Mouse (Mus musculus) forebrain, embryonic 10.5 days (tissue): ENCODE measurements at regions not wholly inside any gene's neighbourhood (a gene's known extent, or its start where the extent isn't known, plus 50 kb on each side); places are given as distances from the start of the nearest gene placed in this dataset.

Source experiments
- DNase-seq: peaks from one replicate; pipeline ENCODE4 v3.0.0-alpha.2; 2017; ENCODE audit warnings: low spot score; ENCODE audit errors: extremely low spot score
- H3K27ac ChIP-seq: fragments of 300-500 bp; sonication (generic); 2 replicates; pipeline ENCODE4 v1.5.1; 2016; ENCODE audit warnings: mild to moderate bottlenecking
- H3K27me3 ChIP-seq: fragments of 300-500 bp; sonication (generic); 2 replicates; pipeline ENCODE4 v1.6.1; 2016; ENCODE audit warnings: mild to moderate bottlenecking; ENCODE audit not compliant: poor library complexity, severe bottlenecking
- H3K36me3 ChIP-seq: fragments of 300-500 bp; sonication (generic); replicated peaks from 2 replicates; pipeline ENCODE4 v1.6.1; 2016; ENCODE audit warnings: mild to moderate bottlenecking, moderate library complexity
- H3K4me1 ChIP-seq: fragments of 300-500 bp; sonication (generic); 2 replicates; pipeline ENCODE4 v1.6.1; 2016
- H3K4me3 ChIP-seq: fragments of 300-500 bp; sonication (generic); 2 replicates; pipeline ENCODE4 v1.5.1; 2016; ENCODE audit warnings: mild to moderate bottlenecking, moderate library complexity
- H3K9me3 ChIP-seq: fragments of 300-500 bp; sonication (generic); 2 replicates; pipeline ENCODE4 v1.6.1; 2016; ENCODE audit warnings: mild to moderate bottlenecking, moderate library complexity
- WGBS: fragments of 180-500 bp; shearing (Covaris S2); methylation state at CpG from one replicate; pipeline ENCODE4 v1.1.7; 2016; 5-methylcytosine and 5-hydroxymethylcytosine counted together

- no peak for DNase-seq
- Histone ChIP-seq H3K27me3 (no peaks in the 10 kb centered on the region), H3K27ac (no peak overlapping the region), H3K4me1 (peaks cover 1% of the 10 kb centered on the region; the same call in 1 of the 2 replicates), H3K9me3 (no peaks in the 10 kb centered on the region), H3K4me3 (no peak overlapping the region), H3K36me3 (no peaks in the 10 kb centered on the region)
- 87% methylated on average over 2 of the region's 2 CpGs for WGBS
Measured at GRCm38 (mm10) chr10:16670286-16670685, 1052.7 kb upstream of the Cited2 start.

GRCm38 (mm10) chr10:16681001-16681400 is 1042.0 kb upstream of the Cited2 start:
- H3K36me3 ChIP-seq: no peaks in the 10 kb centered on the region
- DNase-seq: no peak
- no peak overlapping the region for H3K27ac ChIP-seq
- H3K4me1 ChIP-seq: no peaks in the 10 kb centered on the region
- H3K4me3 ChIP-seq: no peak overlapping the region
- 93% methylated on average over 3 of the region's 3 CpGs for WGBS
- H3K27me3 ChIP-seq: no peaks in the 10 kb centered on the region
- no peaks in the 10 kb centered on the region for H3K9me3 ChIP-seq

- H3K4me3 ChIP-seq: no peak overlapping the region
- H3K36me3 ChIP-seq: no peaks in the 10 kb centered on the region
- no peaks in the 10 kb centered on the region for H3K27me3 ChIP-seq
- 88% methylated on average over 1 of the region's 1 CpGs for WGBS
- no peak for DNase-seq
- no peak overlapping the region for H3K27ac ChIP-seq
- H3K4me1 ChIP-seq: no peaks in the 10 kb centered on the region
- no peaks in the 10 kb centered on the region for H3K9me3 ChIP-seq
Measured at GRCm38 (mm10) chr10:16685352-16685751, 1037.7 kb upstream of the Cited2 start.

GRCm38 (mm10) chr10:16706976-16707375 is 1016.0 kb upstream of the Cited2 start:
- Histone ChIP-seq H3K36me3 (no peaks in the 10 kb centered on the region), H3K9me3 (no peaks in the 10 kb centered on the region), H3K27me3 (no peaks in the 10 kb centered on the region), H3K27ac (no peak overlapping the region), H3K4me1 (no peaks in the 10 kb centered on the region), H3K4me3 (no peak overlapping the region)
- 83% methylated on average over 2 of the region's 2 CpGs for WGBS
- DNase-seq: no peak

GRCm38 (mm10) chr10:16713143-16713542 is 1009.9 kb upstream of the Cited2 start:
- no peak overlapping the region for H3K27ac ChIP-seq
- DNase-seq: no peak
- 72% methylated on average over 3 of the region's 3 CpGs for WGBS
- H3K36me3 ChIP-seq: no peaks in the 10 kb centered on the region
- H3K27me3 ChIP-seq: no peaks in the 10 kb centered on the region
- H3K4me1 ChIP-seq: no peaks in the 10 kb centered on the region
- no peaks in the 10 kb centered on the region for H3K9me3 ChIP-seq
- H3K4me3 ChIP-seq: no peak overlapping the region

GRCm38 (mm10) chr10:16714065-16714464 is 1009.0 kb upstream of the Cited2 start:
- H3K27ac ChIP-seq: no peak overlapping the region
- no peaks in the 10 kb centered on the region for H3K36me3 ChIP-seq
- H3K27me3 ChIP-seq: no peaks in the 10 kb centered on the region
- no peak overlapping the region for H3K4me3 ChIP-seq
- no peaks in the 10 kb centered on the region for H3K9me3 ChIP-seq
- no peak for DNase-seq
- no peaks in the 10 kb centered on the region for H3K4me1 ChIP-seq
- WGBS: 86% methylated on average over 4 of the region's 4 CpGs

GRCm38 (mm10) chr10:16714526-16714925 is 1008.5 kb upstream of the Cited2 start:
- H3K36me3 ChIP-seq: no peaks in the 10 kb centered on the region
- H3K27me3 ChIP-seq: no peaks in the 10 kb centered on the region
- 89% methylated on average over 2 of the region's 2 CpGs for WGBS
- H3K27ac ChIP-seq: no peak overlapping the region
- no peak for DNase-seq
- H3K9me3 ChIP-seq: no peaks in the 10 kb centered on the region
- H3K4me1 ChIP-seq: no peaks in the 10 kb centered on the region
- no peak overlapping the region for H3K4me3 ChIP-seq

- H3K27me3 ChIP-seq: no peaks in the 10 kb centered on the region
- no peaks in the 10 kb centered on the region for H3K36me3 ChIP-seq
- no peak overlapping the region for H3K27ac ChIP-seq
- DNase-seq: no peak
- no peaks in the 10 kb centered on the region for H3K4me1 ChIP-seq
- H3K9me3 ChIP-seq: no peaks in the 10 kb centered on the region
- H3K4me3 ChIP-seq: no peak overlapping the region
Measured at GRCm38 (mm10) chr10:16742246-16742645, 980.8 kb upstream of the Cited2 start.

GRCm38 (mm10) chr10:16751546-16751945 is 971.5 kb upstream of the Cited2 start:
- Histone ChIP-seq H3K9me3 (no peaks in the 10 kb centered on the region), H3K36me3 (no peaks in the 10 kb centered on the region), H3K4me1 (no peaks in the 10 kb centered on the region), H3K4me3 (no peak overlapping the region), H3K27ac (no peak overlapping the region), H3K27me3 (no peaks in the 10 kb centered on the region)
- no peak for DNase-seq

- no peak for DNase-seq
- WGBS: 75% methylated on average over 4 of the region's 4 CpGs
Measured at GRCm38 (mm10) chr10:16789641-16790243, 933.3 kb upstream of the Cited2 start.

GRCm38 (mm10) chr10:16803978-16804377 is 919.0 kb upstream of the Cited2 start:
- no peaks in the 10 kb centered on the region for H3K27me3 ChIP-seq
- H3K4me1 ChIP-seq: no peaks in the 10 kb centered on the region
- H3K9me3 ChIP-seq: no peaks in the 10 kb centered on the region
- no peak overlapping the region for H3K27ac ChIP-seq
- 95% methylated on average over 2 of the region's 2 CpGs for WGBS
- DNase-seq: no peak
- H3K36me3 ChIP-seq: no peaks in the 10 kb centered on the region
- H3K4me3 ChIP-seq: no peak overlapping the region

More at GRCm38 (mm10) chr10:16789641-16790243, 933.3 kb upstream of the Cited2 start:
- Histone ChIP-seq H3K4me1 (no peaks in the 10 kb centered on the region), H3K9me3 (no peaks in the 10 kb centered on the region), H3K36me3 (no peaks in the 10 kb centered on the region), H3K27ac (no peak overlapping the region), H3K27me3 (no peaks in the 10 kb centered on the region), H3K4me3 (no peak overlapping the region)

GRCm38 (mm10) chr10:16810716-16811115 is 912.3 kb upstream of the Cited2 start:
- WGBS: 87% methylated on average over 2 of the region's 2 CpGs
- Histone ChIP-seq H3K27ac (no peak overlapping the region), H3K36me3 (no peaks in the 10 kb centered on the region), H3K4me3 (no peak overlapping the region), H3K9me3 (no peaks in the 10 kb centered on the region), H3K4me1 (no peaks in the 10 kb centered on the region), H3K27me3 (no peaks in the 10 kb centered on the region)
- no peak for DNase-seq

GRCm38 (mm10) chr10:16814013-16814412 is 909.0 kb upstream of the Cited2 start:
- no peaks in the 10 kb centered on the region for H3K4me1 ChIP-seq
- no peaks in the 10 kb centered on the region for H3K9me3 ChIP-seq
- DNase-seq: no peak
- no peak overlapping the region for H3K27ac ChIP-seq
- WGBS: 92% methylated on average over 2 of the region's 2 CpGs
- H3K4me3 ChIP-seq: no peak overlapping the region
- H3K36me3 ChIP-seq: no peaks in the 10 kb centered on the region
- no peaks in the 10 kb centered on the region for H3K27me3 ChIP-seq

- no peaks in the 10 kb centered on the region for H3K9me3 ChIP-seq
- H3K27ac ChIP-seq: no peak overlapping the region
- no peaks in the 10 kb centered on the region for H3K36me3 ChIP-seq
- H3K27me3 ChIP-seq: no peaks in the 10 kb centered on the region
- WGBS: 81% methylated on average over 1 of the region's 1 CpGs
- no peak for DNase-seq
- no peaks in the 10 kb centered on the region for H3K4me1 ChIP-seq
- no peak overlapping the region for H3K4me3 ChIP-seq
Measured at GRCm38 (mm10) chr10:16861534-16861933, 861.5 kb upstream of the Cited2 start.
